ENCODE assay signal across 8 mouse cellular contexts in genomic region chr11:5789071-5789753, GRCm38 (mm10). TPM values are rescaled to one million over a fixed set of nuclear protein-coding genes. Genes with fewer than 3 reads are reported as not detected.
DNase-seq lines count a peak whose midpoint lies in the region; ATAC-seq and TF ChIP-seq lines count a peak whose summit lies in the region.

No protein-coding gene starts in this region.

- no peaks in the 10 kb centered on the region for H3K27me3 ChIP-seq in hindbrain, embryonic 12.5 days
- H3K27me3 ChIP-seq in megakaryocyte, embryonic 14.5 days (replicated peaks) = no peaks in the 10 kb centered on the region

- 36% methylated on average over 6 of the region's 6 CpGs for WGBS in lung, adult 2 months
- 23% methylated on average over 6 of the region's 6 CpGs for WGBS in bone marrow, adult 2 months
- 83% methylated on average over 6 of the region's 6 CpGs for WGBS in hindbrain, embryonic 12.5 days

- H3K27ac ChIP-seq in bone marrow, adult 2 months (ENCODE audit: control insufficient read depth, insufficient read depth, low read depth, low read length, poor library complexity) = peak overlapping the region; percentile 100
- peak overlapping the region; percentile 91; the same call in 1 of the 2 replicates for H3K27ac ChIP-seq in hindbrain, embryonic 12.5 days

- ATAC-seq in hindbrain, embryonic 12.5 days (ENCODE audit: low FRiP score) = peak; percentile 11
- no peak for ATAC-seq in frontal cortex, adult (ENCODE audit: low TSS enrichment)
- no peak for ATAC-seq in cerebellum, adult (ENCODE audit: insufficient number of reproducible peaks, low FRiP score, low TSS enrichment)

- peak overlapping the region; percentile 86 for H3K4me2 ChIP-seq in hindbrain, embryonic 12.5 days (replicated peaks)

- H3K4me1 ChIP-seq in lung, adult 2 months (ENCODE audit: control insufficient read depth, insufficient read depth, low read length) = peaks cover 3% of the 10 kb centered on the region; the same call in 1 of the 2 replicates
- H3K4me1 ChIP-seq in bone marrow, adult 2 months (ENCODE audit: control insufficient read depth, insufficient read depth, low read length) = peaks cover 8% of the 10 kb centered on the region
- H3K4me1 ChIP-seq in hindbrain, embryonic 12.5 days = peaks cover 21% of the 10 kb centered on the region
- peaks cover 74% of the 10 kb centered on the region for H3K4me1 ChIP-seq in megakaryocyte, embryonic 14.5 days

- H3K9ac ChIP-seq in hindbrain, embryonic 12.5 days = peak overlapping the region; percentile 83

- TF ChIP-seq POLR2A in lung, adult 2 months (IDR thresholded peaks at IDR 0.05; ENCODE audit: borderline replicate concordance, extremely low read depth, low read depth, low read length) = no peak
- no peak for TF ChIP-seq POLR2A in bone marrow, adult 2 months (IDR thresholded peaks at IDR 0.05; ENCODE audit: borderline replicate concordance, control insufficient read depth, low read depth, low read length)

- peak overlapping the region; percentile 88 for H3K4me3 ChIP-seq in lung, adult 2 months (replicated peaks; ENCODE audit: extremely low read depth, low read depth, low read length)
- H3K4me3 ChIP-seq in bone marrow, adult 2 months (replicated peaks; ENCODE audit: control insufficient read depth, low read depth, low read length) = peak overlapping the region; percentile 93
- H3K4me3 ChIP-seq in hindbrain, embryonic 12.5 days = peak overlapping the region; percentile 83
- H3K4me3 ChIP-seq in megakaryocyte, embryonic 14.5 days (replicated peaks) = peak overlapping the region; percentile 99

- DNase-seq in lung, adult 2 months = no peak
- no peak for DNase-seq in lung, postnatal 14 days
- no peak for DNase-seq in gastrocnemius, postnatal 25 days

- TF ChIP-seq CTCF in lung, adult 2 months (IDR thresholded peaks at IDR 0.05; ENCODE audit: insufficient read depth, low read length) = no peak
- TF ChIP-seq CTCF in bone marrow, adult 2 months (IDR thresholded peaks at IDR 0.05; ENCODE audit: control insufficient read depth, insufficient read depth, low read length) = peak; percentile 53; the same call in 1 of the 2 replicates

- no peaks in the 10 kb centered on the region for H3K9me3 ChIP-seq in hindbrain, embryonic 12.5 days (replicated peaks)
- H3K9me3 ChIP-seq in megakaryocyte, embryonic 14.5 days = no peaks in the 10 kb centered on the region

- peaks cover 29% of the 10 kb centered on the region for H3K36me3 ChIP-seq in hindbrain, embryonic 12.5 days
- H3K36me3 ChIP-seq in megakaryocyte, embryonic 14.5 days (replicated peaks; ENCODE audit: low read length) = peaks cover 45% of the 10 kb centered on the region

RNA-seq across cellular contexts. Expression of gene Dbnl, which starts 0.9 kb away (rescaled TPM):
- 69.8 and 91.4 TPM in 2 replicates for polyA plus RNA-seq in lung, adult 2 months (2012; rRNA removed)
- 48.8 and 72.4 TPM in 2 replicates for polyA plus RNA-seq in bone marrow, adult 2 months (2011; ENCODE audit: insufficient read depth, insufficient read length, low replicate concordance, missing spikeins)
- 145 and 153 TPM in 2 replicates for polyA plus RNA-seq in hindbrain, embryonic 12.5 days (2016; fragmentation: Nextera tagmentation; extraction: Ambion mirVana)
- polyA plus RNA-seq in megakaryocyte, embryonic 14.5 days (2012; ENCODE audit: insufficient read depth, low replicate concordance) = 63.4 and 117 TPM in 2 replicates
- 10 to 100 TPM; 11.7 to 14.8 TPM for total RNA-seq in gastrocnemius, postnatal 25 days (2021)

RNA-seq across cellular contexts. Expression of gene Pgam2, which starts 14.3 kb away (rescaled TPM):
- 14.4 and 79.5 TPM in 2 replicates for polyA plus RNA-seq in lung, adult 2 months (2012; rRNA removed)
- polyA plus RNA-seq in bone marrow, adult 2 months (2011; ENCODE audit: insufficient read depth, insufficient read length, low replicate concordance, missing spikeins) = 3.9 and 8.6 TPM in 2 replicates
- polyA plus RNA-seq in hindbrain, embryonic 12.5 days (2016; fragmentation: Nextera tagmentation; extraction: Ambion mirVana) = 6.6 and 13.2 TPM in 2 replicates
- polyA plus RNA-seq in megakaryocyte, embryonic 14.5 days (2012; ENCODE audit: insufficient read depth, low replicate concordance) = not detected in 2 replicates
- 1,000 to 10,000 TPM; 3,395 to 3,606 TPM for total RNA-seq in gastrocnemius, postnatal 25 days (2021)

RNA-seq across cellular contexts. Expression of gene Urgcp, which starts 27.0 kb away (rescaled TPM):
- polyA plus RNA-seq in lung, adult 2 months (2012; rRNA removed) = 21.5 and 21.9 TPM in 2 replicates
- polyA plus RNA-seq in bone marrow, adult 2 months (2011; ENCODE audit: insufficient read depth, insufficient read length, low replicate concordance, missing spikeins) = 4.8 and 6.3 TPM in 2 replicates
- polyA plus RNA-seq in hindbrain, embryonic 12.5 days (2016; fragmentation: Nextera tagmentation; extraction: Ambion mirVana) = 26.1 and 26.6 TPM in 2 replicates
- polyA plus RNA-seq in megakaryocyte, embryonic 14.5 days (2012; ENCODE audit: insufficient read depth, low replicate concordance) = 6.8 and 10.2 TPM in 2 replicates
- 10 to 100 TPM; 39.0 to 41.3 TPM for total RNA-seq in gastrocnemius, postnatal 25 days (2021)

RNA-seq across cellular contexts. Expression of gene Polm, which starts 48.6 kb away (rescaled TPM):
- 28.1 and 34.2 TPM in 2 replicates for polyA plus RNA-seq in lung, adult 2 months (2012; rRNA removed)
- polyA plus RNA-seq in bone marrow, adult 2 months (2011; ENCODE audit: insufficient read depth, insufficient read length, low replicate concordance, missing spikeins) = 16.8 and 42.5 TPM in 2 replicates
- 8.5 TPM in 2 replicates for polyA plus RNA-seq in hindbrain, embryonic 12.5 days (2016; fragmentation: Nextera tagmentation; extraction: Ambion mirVana)
- polyA plus RNA-seq in megakaryocyte, embryonic 14.5 days (2012; ENCODE audit: insufficient read depth, low replicate concordance) = 2.3 and 4.2 TPM in 2 replicates
- total RNA-seq in gastrocnemius, postnatal 25 days (2021) = 1 to 10 TPM; 1.8 to 2.8 TPM
